Mouse (Mus musculus): ENCODE data around the gene Dmbt1. TPM values are rescaled to one million over a fixed set of nuclear protein-coding genes. Genes with fewer than 3 reads are reported as not detected.

The Dmbt1 gene
- total and polyA plus RNA-seq, 3 experiments, result not detected

DNA sequence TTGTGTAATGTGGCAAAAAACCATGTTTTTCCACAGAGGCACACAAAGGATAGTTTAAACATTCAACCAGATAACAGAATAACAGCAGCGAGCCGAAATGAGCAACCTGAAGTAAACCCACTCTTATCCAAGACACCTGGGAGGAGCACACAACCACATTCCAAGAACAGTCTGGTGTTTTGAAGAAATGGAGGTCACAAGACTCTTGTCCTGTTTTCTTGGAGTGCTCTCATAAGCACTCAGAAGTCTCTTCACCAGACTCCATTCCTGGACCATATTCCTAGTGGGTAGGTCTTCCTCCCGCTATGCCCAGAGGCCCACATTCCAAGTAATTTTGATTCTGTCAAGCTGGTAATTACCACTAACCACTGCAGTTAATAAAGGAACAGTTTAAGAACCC lies 118.3 kb downstream of the Dmbt1 start:
- in situ Hi-C loops (cut with MboI; ENCODE audit: low pct_ligation_motif_present, low pct_unique_long_range_greater_than_20kb, low sequenced_read_pairs) (no loop called here), dilution Hi-C loops (cut with MboI; ENCODE audit: extremely low pct_ligation_motif_present, extremely low pct_unique_long_range_greater_than_20kb, low sequenced_read_pairs) (no loop called here)
- Histone ChIP-seq H3K79me2 (replicated peaks; ENCODE audit: control insufficient read depth, extremely low read depth, insufficient read depth, poor library complexity, severe bottlenecking) (no peaks in the 10 kb centered on the region), H3K4me3 (replicated peaks in 1 of 3; ENCODE audit: low read depth in 2 of 3, low read length in 2 of 3, poor library complexity in 1 of 3) (no peak overlapping the region), H3K27me3 (replicated peaks) (peaks cover 93% of the 10 kb centered on the region), H3K9me3 (replicated peaks; ENCODE audit: low read length) (no peaks in the 10 kb centered on the region), H3K9ac (ENCODE audit: insufficient read depth, low read depth) (no peak overlapping the region), H3K4me2 (ENCODE audit: insufficient read depth, low read depth, poor library complexity, severe bottlenecking) (no peak overlapping the region), H3K27ac (ENCODE audit: insufficient read depth, low read depth) (no peak overlapping the region), H3K4me1 (ENCODE audit: control insufficient read depth in 1 of 2, insufficient read depth in 2 of 2) (no peaks in the 10 kb centered on the region), H3K36me3 (replicated peaks in 1 of 2; ENCODE audit: control insufficient read depth in 1 of 2, insufficient read depth in 1 of 2, low read length in 1 of 2) (no peaks in the 10 kb centered on the region)
- no peak for DNase-seq (ENCODE audit: extremely low read depth)
- TF ChIP-seq ZNF384 (IDR thresholded peaks at IDR 0.05; ENCODE audit: low read depth, low read length) (no peak), CHD1 (IDR thresholded peaks at IDR 0.05; ENCODE audit: low read depth, low read length) (no peak), MEF2A (IDR thresholded peaks at IDR 0.05; ENCODE audit: borderline replicate concordance, low read depth, low read length) (no peak), E2F4 (IDR thresholded peaks at IDR 0.05; ENCODE audit: insufficient replicate concordance, low read depth, low read length) (no peak), BHLHE40 (IDR thresholded peaks at IDR 0.05; ENCODE audit: low read depth, low read length) (no peak), NELFE (IDR thresholded peaks at IDR 0.05; ENCODE audit: low read depth, low read length) (no peak), TCF12 (IDR thresholded peaks at IDR 0.05; ENCODE audit: low read depth, low read length) (no peak), PAX5 (IDR thresholded peaks at IDR 0.05; ENCODE audit: low read length) (no peak), UBTF (IDR thresholded peaks at IDR 0.05; ENCODE audit: low read depth, low read length) (no peak), HCFC1 (IDR thresholded peaks at IDR 0.05; ENCODE audit: low read depth, low read length) (no peak), POLR2A (IDR thresholded peaks at IDR 0.05; ENCODE audit: low read depth, low read length) (no peak), CTCF (conservative IDR thresholded peaks at IDR 0.05 in 1 of 2, IDR thresholded peaks at IDR 0.05 in 1 of 2; ENCODE audit: low read depth in 2 of 2, low read length in 2 of 2) (no peak), JUND (conservative IDR thresholded peaks at IDR 0.05; ENCODE audit: low read depth, low read length) (no peak), GABPA (IDR thresholded peaks at IDR 0.05; ENCODE audit: insufficient replicate concordance, low read depth, low read length) (no peak), RAD21 (IDR thresholded peaks at IDR 0.05; ENCODE audit: low read depth, low read length) (no peak), ZMIZ1 (IDR thresholded peaks at IDR 0.05; ENCODE audit: low read depth, low read length) (no peak)

DNA sequence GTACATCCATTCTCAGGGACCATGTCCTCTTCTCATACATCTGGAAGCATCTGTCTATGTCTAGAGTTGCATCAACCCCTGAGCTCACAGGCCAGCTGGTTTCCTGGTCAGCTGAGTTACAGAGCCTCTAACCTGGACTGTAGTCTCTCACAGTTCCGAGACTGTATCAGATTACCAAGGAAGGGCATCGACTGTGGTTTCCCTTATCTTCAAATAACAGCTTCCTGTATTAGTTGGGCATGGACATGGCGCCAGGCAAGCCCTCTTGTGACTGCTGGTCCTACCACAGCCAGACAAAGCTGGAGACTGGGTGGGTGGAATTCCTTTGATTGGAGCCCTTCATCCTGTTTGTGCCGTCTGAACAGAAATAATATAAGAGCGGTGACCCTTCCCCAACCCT lies 121.2 kb downstream of the Dmbt1 start:
- no peaks in the 10 kb centered on the region for H3K79me2 ChIP-seq (replicated peaks; ENCODE audit: control insufficient read depth, extremely low read depth, insufficient read depth, poor library complexity, severe bottlenecking)
- H3K27me3 ChIP-seq (replicated peaks), result peaks cover 96% of the 10 kb centered on the region
- no peak for TF ChIP-seq ETS1 (conservative IDR thresholded peaks at IDR 0.05; ENCODE audit: low read depth, low read length)
- H3K4me2 ChIP-seq (ENCODE audit: insufficient read depth, low read depth, poor library complexity, severe bottlenecking), result no peak overlapping the region
- no peaks in the 10 kb centered on the region for H3K4me1 ChIP-seq (ENCODE audit: control insufficient read depth in 1 of 2, insufficient read depth in 2 of 2)
- no peak overlapping the region for H3K9ac ChIP-seq (ENCODE audit: insufficient read depth, low read depth)
- dilution Hi-C loops (cut with MboI; ENCODE audit: extremely low pct_ligation_motif_present, extremely low pct_unique_long_range_greater_than_20kb, low sequenced_read_pairs), result no loop called here
- no peaks in the 10 kb centered on the region for H3K9me3 ChIP-seq (replicated peaks; ENCODE audit: low read length)
- in situ Hi-C loops (cut with MboI; ENCODE audit: low pct_ligation_motif_present, low pct_unique_long_range_greater_than_20kb, low sequenced_read_pairs), result no loop called here
- no peaks in the 10 kb centered on the region for H3K36me3 ChIP-seq (replicated peaks in 1 of 2; ENCODE audit: control insufficient read depth in 1 of 2, insufficient read depth in 1 of 2, low read length in 1 of 2)
- no peak overlapping the region for H3K27ac ChIP-seq (ENCODE audit: insufficient read depth, low read depth)
- DNase-seq (ENCODE audit: extremely low read depth), result no peak
- H3K4me3 ChIP-seq (replicated peaks in 1 of 3; ENCODE audit: low read depth in 2 of 3, low read length in 2 of 3, poor library complexity in 1 of 3), result no peak overlapping the region
